Mouse (Mus musculus): ENCODE results near the gene Pde5a. TPM values are rescaled to one million over a fixed set of nuclear protein-coding genes. Genes with fewer than 3 reads are reported as not detected.

Gene Pde5a
- polyA plus RNA-seq, 1 experiment from 2014 or later: 5.5 TPM

GRCm38 (mm10) chr3:122814531-122814930, 85.8 kb downstream of the Pde5a start:
- H3K9me3 ChIP-seq (ENCODE audit: control insufficient read depth, low read length): no peaks in the 10 kb centered on the region
- H3K4me2 ChIP-seq (ENCODE audit: low read depth, low read length, severe bottlenecking): no peak overlapping the region
- no peaks in the 10 kb centered on the region for H3K27me3 ChIP-seq (ENCODE audit: control insufficient read depth, insufficient read depth, low read length)
- no peaks in the 10 kb centered on the region for H3K4me1 ChIP-seq (replicated peaks; ENCODE audit: control insufficient read depth, insufficient read depth, low read length)
- no peaks in the 10 kb centered on the region for H3K36me3 ChIP-seq (ENCODE audit: control insufficient read depth, insufficient read depth, low read length)
- H3K9ac ChIP-seq (ENCODE audit: low read length): no peak overlapping the region
- DNase-seq (ENCODE audit: low spot score) (no peak), ATAC-seq (replicated peaks; ENCODE audit: low FRiP score) (no peak)
- WGBS: 83% methylated on average over 4 of the region's 4 CpGs
- H3K27ac ChIP-seq (ENCODE audit: low read depth, low read length): no peak overlapping the region
- no peak overlapping the region for H3K4me3 ChIP-seq (ENCODE audit: low read depth, low read length)

- no peak overlapping the region for H3K9ac ChIP-seq (ENCODE audit: low read length)
- no peaks in the 10 kb centered on the region for H3K27me3 ChIP-seq (ENCODE audit: control insufficient read depth, insufficient read depth, low read length)
- no peak overlapping the region for H3K4me2 ChIP-seq (ENCODE audit: low read depth, low read length, severe bottlenecking)
- H3K9me3 ChIP-seq (ENCODE audit: control insufficient read depth, low read length): no peaks in the 10 kb centered on the region
- no peaks in the 10 kb centered on the region for H3K36me3 ChIP-seq (ENCODE audit: control insufficient read depth, insufficient read depth, low read length)
- no peak for DNase-seq (ENCODE audit: low spot score)
- no peak overlapping the region for H3K27ac ChIP-seq (ENCODE audit: low read depth, low read length)
- WGBS: 89% methylated on average over 5 of the region's 5 CpGs
- H3K4me3 ChIP-seq (ENCODE audit: low read depth, low read length): no peak overlapping the region
- no peaks in the 10 kb centered on the region for H3K4me1 ChIP-seq (replicated peaks; ENCODE audit: control insufficient read depth, insufficient read depth, low read length)
- ATAC-seq (replicated peaks; ENCODE audit: low FRiP score): no peak
Measured at GRCm38 (mm10) chr3:122818282-122818681, 89.5 kb downstream of the Pde5a start.

GRCm38 (mm10) chr3:122820700-122821099, 92.0 kb downstream of the Pde5a start:
- H3K9me3 ChIP-seq (ENCODE audit: control insufficient read depth, low read length): no peaks in the 10 kb centered on the region
- DNase-seq (ENCODE audit: low spot score) (no peak), ATAC-seq (replicated peaks; ENCODE audit: low FRiP score) (no peak)
- no peaks in the 10 kb centered on the region for H3K27me3 ChIP-seq (ENCODE audit: control insufficient read depth, insufficient read depth, low read length)
- no peak overlapping the region for H3K27ac ChIP-seq (ENCODE audit: low read depth, low read length)
- no peak overlapping the region for H3K4me2 ChIP-seq (ENCODE audit: low read depth, low read length, severe bottlenecking)
- no peaks in the 10 kb centered on the region for H3K36me3 ChIP-seq (ENCODE audit: control insufficient read depth, insufficient read depth, low read length)
- WGBS: 72% methylated on average over 4 of the region's 4 CpGs
- no peaks in the 10 kb centered on the region for H3K4me1 ChIP-seq (replicated peaks; ENCODE audit: control insufficient read depth, insufficient read depth, low read length)
- H3K4me3 ChIP-seq (ENCODE audit: low read depth, low read length): no peak overlapping the region
- no peak overlapping the region for H3K9ac ChIP-seq (ENCODE audit: low read length)

- ATAC-seq (replicated peaks; ENCODE audit: low FRiP score) (no peak), DNase-seq (ENCODE audit: low spot score) (no peak)
- no peaks in the 10 kb centered on the region for H3K27me3 ChIP-seq (ENCODE audit: control insufficient read depth, insufficient read depth, low read length)
- no peak overlapping the region for H3K27ac ChIP-seq (ENCODE audit: low read depth, low read length)
- 92% methylated on average over 11 of the region's 11 CpGs for WGBS
- H3K9ac ChIP-seq (ENCODE audit: low read length): no peak overlapping the region
- H3K4me1 ChIP-seq (replicated peaks; ENCODE audit: control insufficient read depth, insufficient read depth, low read length): no peaks in the 10 kb centered on the region
- no peaks in the 10 kb centered on the region for H3K36me3 ChIP-seq (ENCODE audit: control insufficient read depth, insufficient read depth, low read length)
- no peak overlapping the region for H3K4me2 ChIP-seq (ENCODE audit: low read depth, low read length, severe bottlenecking)
- no peak overlapping the region for H3K4me3 ChIP-seq (ENCODE audit: low read depth, low read length)
- no peaks in the 10 kb centered on the region for H3K9me3 ChIP-seq (ENCODE audit: control insufficient read depth, low read length)
Measured at GRCm38 (mm10) chr3:122828270-122829058, 99.7 kb downstream of the Pde5a start.

GRCm38 (mm10) chr3:122834519-122834918, 105.8 kb downstream of the Pde5a start:
- WGBS: 68% methylated on average over 5 of the region's 5 CpGs
- no peak overlapping the region for H3K4me2 ChIP-seq (ENCODE audit: low read depth, low read length, severe bottlenecking)
- no peak overlapping the region for H3K4me3 ChIP-seq (ENCODE audit: low read depth, low read length)
- H3K9me3 ChIP-seq (ENCODE audit: control insufficient read depth, low read length): no peaks in the 10 kb centered on the region
- no peaks in the 10 kb centered on the region for H3K27me3 ChIP-seq (ENCODE audit: control insufficient read depth, insufficient read depth, low read length)
- no peak overlapping the region for H3K27ac ChIP-seq (ENCODE audit: low read depth, low read length)
- no peaks in the 10 kb centered on the region for H3K36me3 ChIP-seq (ENCODE audit: control insufficient read depth, insufficient read depth, low read length)
- ATAC-seq (replicated peaks; ENCODE audit: low FRiP score): no peak
- no peaks in the 10 kb centered on the region for H3K4me1 ChIP-seq (replicated peaks; ENCODE audit: control insufficient read depth, insufficient read depth, low read length)
- DNase-seq (ENCODE audit: low spot score): no peak
- H3K9ac ChIP-seq (ENCODE audit: low read length): no peak overlapping the region

- Histone ChIP-seq H3K4me1 (replicated peaks; ENCODE audit: control insufficient read depth, insufficient read depth, low read length) (no peaks in the 10 kb centered on the region), H3K9me3 (ENCODE audit: control insufficient read depth, low read length) (no peaks in the 10 kb centered on the region), H3K27me3 (ENCODE audit: control insufficient read depth, insufficient read depth, low read length) (no peaks in the 10 kb centered on the region), H3K36me3 (ENCODE audit: control insufficient read depth, insufficient read depth, low read length) (no peaks in the 10 kb centered on the region), H3K4me2 (ENCODE audit: low read depth, low read length, severe bottlenecking) (no peak overlapping the region), H3K9ac (ENCODE audit: low read length) (no peak overlapping the region), H3K4me3 (ENCODE audit: low read depth, low read length) (no peak overlapping the region), H3K27ac (ENCODE audit: low read depth, low read length) (no peak overlapping the region)
- DNase-seq (ENCODE audit: low spot score) (no peak), ATAC-seq (replicated peaks; ENCODE audit: low FRiP score) (no peak)
- WGBS: 84% methylated on average over 8 of the region's 8 CpGs
Measured at GRCm38 (mm10) chr3:122835097-122835850, 106.5 kb downstream of the Pde5a start.

- no peak for ATAC-seq (replicated peaks; ENCODE audit: low FRiP score)
Measured at GRCm38 (mm10) chr3:122837639-122838038, 108.9 kb downstream of the Pde5a start.

GRCm38 (mm10) chr3:122848410-122849034, 119.8 kb downstream of the Pde5a start:
- DNase-seq (ENCODE audit: low spot score) (no peak), ATAC-seq (replicated peaks; ENCODE audit: low FRiP score) (no peak)
- no peak overlapping the region for H3K4me3 ChIP-seq (ENCODE audit: low read depth, low read length)
- H3K4me1 ChIP-seq (replicated peaks; ENCODE audit: control insufficient read depth, insufficient read depth, low read length): no peaks in the 10 kb centered on the region
- peaks cover 2% of the 10 kb centered on the region; the same call in 1 of the 2 replicates for H3K9me3 ChIP-seq (ENCODE audit: control insufficient read depth, low read length)
- no peak overlapping the region for H3K27ac ChIP-seq (ENCODE audit: low read depth, low read length)
- H3K9ac ChIP-seq (ENCODE audit: low read length): no peak overlapping the region
- H3K27me3 ChIP-seq (ENCODE audit: control insufficient read depth, insufficient read depth, low read length): no peaks in the 10 kb centered on the region
- 87% methylated on average over 5 of the region's 5 CpGs for WGBS
- no peaks in the 10 kb centered on the region for H3K36me3 ChIP-seq (ENCODE audit: control insufficient read depth, insufficient read depth, low read length)
- no peak overlapping the region for H3K4me2 ChIP-seq (ENCODE audit: low read depth, low read length, severe bottlenecking)

More at GRCm38 (mm10) chr3:122837639-122838038, 108.9 kb downstream of the Pde5a start:
- Histone ChIP-seq H3K9ac (ENCODE audit: low read length) (no peak overlapping the region), H3K27ac (ENCODE audit: low read depth, low read length) (no peak overlapping the region), H3K4me3 (ENCODE audit: low read depth, low read length) (no peak overlapping the region), H3K4me2 (ENCODE audit: low read depth, low read length, severe bottlenecking) (no peak overlapping the region), H3K36me3 (ENCODE audit: control insufficient read depth, insufficient read depth, low read length) (no peaks in the 10 kb centered on the region), H3K9me3 (ENCODE audit: control insufficient read depth, low read length) (no peaks in the 10 kb centered on the region), H3K27me3 (ENCODE audit: control insufficient read depth, insufficient read depth, low read length) (no peaks in the 10 kb centered on the region), H3K4me1 (replicated peaks; ENCODE audit: control insufficient read depth, insufficient read depth, low read length) (no peaks in the 10 kb centered on the region)
- 80% methylated on average over 2 of the region's 2 CpGs for WGBS
- no peak for DNase-seq (ENCODE audit: low spot score)
